Mouse (Mus musculus) heart, adult 2 months (tissue): Measurements from ENCODE around the gene 1810062G17Rik. TPM values are rescaled to one million over a fixed set of nuclear protein-coding genes. Genes with fewer than 3 reads are reported as not detected.
A peak's percentile ranks its signal among the peaks of the same experiment; 100 is the strongest.

Experiments
- DNase-seq, 2 experiments: peaks; one replicate each; pipeline ENCODE4 v3.0.0; 2021
- H3K27ac ChIP-seq: fragments of 200-600 bp; 2 replicates; pipeline ENCODE4 v1.8.1; 2022
- H3K27me3 ChIP-seq: fragments of 200-500 bp; 2 replicates; pipeline ENCODE4 v1.6.1; 2012; ENCODE audit warnings: mild to moderate bottlenecking, low read length, inconsistent platforms, mixed read lengths; ENCODE audit not compliant: control insufficient read depth, insufficient read depth
- H3K36me3 ChIP-seq: fragments of 200-500 bp; 2 replicates; pipeline ENCODE4 v1.6.1; 2012; ENCODE audit warnings: low read length, inconsistent platforms; ENCODE audit not compliant: control insufficient read depth, insufficient read depth
- H3K4me1 ChIP-seq: fragments of 200-500 bp; 2 replicates; pipeline ENCODE4 v1.6.1; 2011; ENCODE audit warnings: low read length; ENCODE audit not compliant: control insufficient read depth, insufficient read depth
- H3K4me3 ChIP-seq: fragments of 200-600 bp; 2 replicates; pipeline ENCODE4 v1.8.1; 2022
- H3K79me2 ChIP-seq: fragments of 200-500 bp; replicated peaks from 2 replicates; pipeline ENCODE4 v1.6.1; 2012; ENCODE audit warnings: mild to moderate bottlenecking, inconsistent platforms, low read length, moderate library complexity, mixed read lengths; ENCODE audit not compliant: control insufficient read depth, insufficient read depth
- H3K9ac ChIP-seq: fragments of 200-500 bp; 2 replicates; pipeline ENCODE4 v1.6.1; 2012; ENCODE audit warnings: low read depth, mild to moderate bottlenecking, control low read depth, inconsistent platforms, low read length, mixed read lengths
- CTCF ChIP-seq: fragments of 200-600 bp; IDR thresholded peaks from 2 replicates; pipeline ENCODE4 v1.8.1; 2022; ENCODE audit warnings: antibody characterized with exemption, mild to moderate bottlenecking, moderate library complexity
- EP300 ChIP-seq: fragments of 200-500 bp; IDR thresholded peaks from 2 replicates; pipeline ENCODE4 v1.6.1; 2011; ENCODE audit warnings: low read depth, low read length, control low read depth; ENCODE audit not compliant: insufficient read depth
- POLR2A ChIP-seq: fragments of 200-500 bp; IDR thresholded peaks from 2 replicates; pipeline ENCODE4 v1.6.1; 2011; ENCODE audit warnings: mild to moderate bottlenecking, low read depth, low read length, control low read depth; ENCODE audit not compliant: insufficient read depth
- WGBS: fragments of 180-500 bp; shearing (Covaris S2); methylation state at CpG from one replicate; pipeline ENCODE4 v1.1.7; 2018; 5-methylcytosine and 5-hydroxymethylcytosine counted together
- intact Hi-C: fragments of 180-260 bp; cut with DNase I; formaldehyde crosslinking; loops from one replicate; pipeline ENCODE4 v1.15.1; 2025
- polyA plus RNA-seq: library from polyadenylated mRNA; depleted of rRNA; stranded (reverse); fragments of >200 nt; gene quantifications from 2 replicates; pipeline ENCODE4 v1.2.3, GENCODE M21; 2012
- total RNA-seq, 2 experiments: library from RNA; stranded (reverse); gene quantifications; 2 replicates each; pipeline ENCODE4 v1.2.3; 2021

The 1810062G17Rik gene
- total and polyA plus RNA-seq, 3 experiments = 0.96 TPM; not detected in 2

DNA sequence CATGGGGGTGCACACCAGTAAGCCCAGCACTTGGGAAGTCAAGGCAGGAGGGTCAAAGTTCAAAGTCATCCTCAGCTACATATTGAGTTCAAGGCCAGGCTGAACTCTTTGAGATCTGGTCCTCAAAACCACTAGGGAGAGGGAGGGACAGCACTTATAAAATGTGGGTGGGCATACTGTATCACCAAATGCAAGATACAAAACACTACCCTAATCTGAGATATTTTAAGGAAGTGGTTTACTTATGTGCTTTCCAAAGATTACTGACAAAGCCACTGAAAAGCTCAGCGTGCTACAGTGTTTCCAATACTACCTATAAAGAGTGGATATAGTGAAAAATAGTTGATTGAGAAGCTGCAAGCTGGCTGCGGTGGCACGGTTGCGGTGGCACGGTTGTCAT, 2.5 kb upstream of the 1810062G17Rik start:
- Histone ChIP-seq H3K27ac (no peak overlapping the region; the same call in 1 of the 2 replicates), H3K4me1 (peaks cover 19% of the 10 kb centered on the region), H3K79me2 (no peaks in the 10 kb centered on the region; the same call in 1 of the 2 replicates), H3K27me3 (no peaks in the 10 kb centered on the region), H3K9ac (no peak overlapping the region), H3K36me3 (peaks cover 9% of the 10 kb centered on the region), H3K4me3 (no peak overlapping the region)
- TF ChIP-seq CTCF (no peak), EP300 (no peak), POLR2A (no peak)
- intact Hi-C loops = loop anchor here (10.0 kb wide), 2 partner anchors 408 to 538 kb away; partner anchors contain the start of genes Acad9 and Dcun1d1
- WGBS = 86% methylated on average over 5 of the region's 5 CpGs
- DNase-seq = no peak

DNA sequence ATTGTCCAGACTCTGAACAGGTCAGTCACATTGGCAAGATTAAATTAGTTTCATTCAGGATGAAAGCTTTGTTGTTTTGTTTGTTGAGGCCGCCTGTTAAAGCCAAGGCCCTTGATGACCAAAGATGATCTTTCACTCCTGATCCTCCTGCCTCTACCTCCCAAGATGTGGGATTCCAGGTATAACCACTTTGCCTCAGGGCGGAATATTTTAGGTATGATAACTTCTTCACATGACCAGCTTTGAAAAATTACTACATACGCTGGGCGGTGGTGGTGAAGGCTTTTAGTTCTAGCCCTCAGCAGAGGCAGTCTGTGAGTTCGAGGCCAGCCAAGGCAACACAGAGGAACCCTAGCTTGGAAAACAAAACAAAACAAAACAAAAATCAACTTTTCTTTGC, 1.3 kb upstream of the 1810062G17Rik start:
- H3K36me3 ChIP-seq = peaks cover 9% of the 10 kb centered on the region
- peaks cover 15% of the 10 kb centered on the region for H3K4me1 ChIP-seq
- no peak for TF ChIP-seq CTCF
- no peak for TF ChIP-seq EP300
- TF ChIP-seq POLR2A = no peak
- no peaks in the 10 kb centered on the region; the same call in 1 of the 2 replicates for H3K79me2 ChIP-seq
- peak overlapping the region; percentile 100 for H3K4me3 ChIP-seq
- H3K27me3 ChIP-seq = no peaks in the 10 kb centered on the region
- no peak overlapping the region for H3K9ac ChIP-seq
- intact Hi-C loops = loop anchor here (10.0 kb wide), 2 partner anchors 410 to 540 kb away; partner anchors contain the start of genes Acad9 and Dcun1d1
- DNase-seq = no peak
- WGBS = 54% methylated on average over 5 of the region's 5 CpGs
- H3K27ac ChIP-seq = peak overlapping the region; percentile 98

DNA sequence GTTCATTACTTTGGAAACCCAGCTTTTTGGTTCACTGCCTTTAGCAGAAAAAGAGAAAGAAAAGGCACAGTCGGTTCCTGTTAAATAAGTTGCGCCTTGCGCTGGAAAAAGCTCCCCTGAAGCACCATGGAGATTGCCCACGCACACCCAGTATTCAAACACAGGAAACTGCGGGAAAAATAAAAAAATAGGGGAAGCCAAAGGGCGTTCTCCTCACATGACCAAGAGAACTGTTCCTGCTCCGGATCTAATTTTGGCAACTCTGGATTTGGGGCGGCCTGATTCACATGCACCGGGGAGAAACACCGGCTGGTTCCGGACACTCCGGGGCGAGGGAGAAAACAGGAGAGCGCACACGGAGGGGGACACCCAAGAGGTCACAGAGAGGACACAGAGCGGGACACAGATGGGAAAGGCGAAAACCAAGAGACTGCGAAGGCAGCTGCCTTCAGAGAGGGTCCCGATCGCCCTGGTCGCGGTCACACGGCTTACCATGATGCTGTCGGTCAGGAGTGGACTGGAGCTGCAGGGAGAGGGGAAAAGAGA, 726 bp upstream of the 1810062G17Rik start:
- H3K27me3 ChIP-seq = no peaks in the 10 kb centered on the region
- peak overlapping the region; percentile 100 for H3K4me3 ChIP-seq
- TF ChIP-seq CTCF (no peak), EP300 (no peak), POLR2A (no peak; the same call in 1 of the 2 replicates)
- peaks cover 14% of the 10 kb centered on the region for H3K4me1 ChIP-seq
- intact Hi-C loops = loop anchor here (5.0 to 10.0 kb wide), 4 partner anchors 77 to 540 kb away; partner anchors contain the start of genes Acad9, Ccna2, Dcun1d1 and Exosc9
- H3K79me2 ChIP-seq = no peaks in the 10 kb centered on the region; the same call in 1 of the 2 replicates
- H3K27ac ChIP-seq = peak overlapping the region; percentile 98
- DNase-seq = peak; percentile 77 to 80
- peaks cover 9% of the 10 kb centered on the region for H3K36me3 ChIP-seq
- under 1% methylated on average over 24 of the region's 24 CpGs for WGBS
- peak overlapping the region; percentile 87 for H3K9ac ChIP-seq

DNA sequence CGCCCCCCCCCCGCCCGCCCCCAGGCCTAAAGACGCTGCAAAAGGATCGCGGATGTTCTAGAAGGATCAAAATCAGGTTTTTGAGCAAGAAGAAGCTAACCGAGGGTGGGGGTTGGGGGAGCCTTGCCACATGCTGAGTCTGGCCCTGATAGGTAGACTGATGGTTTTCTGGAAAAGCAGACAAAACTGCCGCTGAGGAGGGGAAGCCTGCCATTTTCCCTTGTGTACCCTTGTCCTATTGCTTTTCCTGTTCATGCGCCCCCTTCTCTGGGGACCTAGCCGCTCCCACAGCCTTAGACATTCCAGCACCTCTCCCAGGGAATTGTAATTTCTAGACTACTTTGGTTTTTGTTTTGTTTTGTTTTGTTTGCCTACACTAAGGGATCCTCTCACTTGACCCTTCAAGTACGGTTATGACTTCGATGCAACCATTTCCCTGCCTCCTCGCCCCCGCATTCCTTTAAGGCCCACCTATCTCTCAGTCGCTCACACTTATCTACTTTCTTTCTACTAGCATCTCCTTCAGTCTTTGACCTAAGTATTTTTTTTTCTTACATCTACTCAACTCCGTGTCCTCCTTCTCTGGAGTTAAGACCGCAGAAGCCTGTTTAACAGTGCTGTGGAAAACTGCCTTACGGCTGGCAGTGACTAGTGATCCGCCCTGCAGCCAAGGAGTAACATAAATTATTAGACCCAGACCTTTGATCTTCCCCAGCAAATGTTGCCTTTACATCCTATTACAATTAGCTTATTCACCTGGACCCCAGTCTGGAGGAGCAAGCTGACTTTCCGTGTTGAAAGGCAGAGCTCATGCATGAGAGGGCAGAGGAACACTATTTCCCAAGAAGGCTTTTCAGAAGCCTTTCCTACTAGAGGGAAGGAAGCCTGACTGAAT, 771 bp downstream of the 1810062G17Rik start:
- peak; percentile 26 to 50 for DNase-seq
- H3K27me3 ChIP-seq = no peaks in the 10 kb centered on the region
- peak overlapping the region; percentile 98 for H3K27ac ChIP-seq
- H3K4me3 ChIP-seq = peak overlapping the region; percentile 100
- H3K79me2 ChIP-seq = no peaks in the 10 kb centered on the region
- peak overlapping the region; percentile 54 for H3K9ac ChIP-seq
- 24% methylated on average over 20 of the region's 20 CpGs for WGBS
- peaks cover 9% of the 10 kb centered on the region for H3K4me1 ChIP-seq
- TF ChIP-seq EP300 = no peak
- TF ChIP-seq POLR2A = no peak
- TF ChIP-seq CTCF = no peak
- intact Hi-C loops = loop anchor here (1.0 to 10.0 kb wide), 5 partner anchors 19 to 542 kb away; partner anchors contain the start of genes Acad9, Ccna2, Dcun1d1 and Exosc9
- H3K36me3 ChIP-seq = peaks cover 9% of the 10 kb centered on the region

DNA sequence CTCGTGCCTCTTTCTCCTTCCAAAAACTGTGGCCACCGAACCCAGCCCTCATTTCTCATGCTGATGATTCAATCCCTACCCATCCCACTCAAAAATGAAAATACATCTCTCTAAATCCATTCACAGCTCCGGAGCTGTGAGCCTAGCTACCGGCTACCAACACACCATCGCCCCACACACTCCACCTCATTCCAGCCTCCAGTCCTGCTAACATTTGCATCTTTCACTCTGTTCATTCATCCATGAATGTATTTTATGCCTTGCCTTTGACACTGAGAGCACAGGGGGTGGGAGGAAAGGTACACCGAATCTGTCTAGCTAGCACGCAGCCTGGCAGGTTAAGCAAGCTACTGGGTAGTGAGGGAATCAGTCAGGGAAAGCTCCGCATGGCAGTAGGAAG, 3.0 kb downstream of the 1810062G17Rik start:
- intact Hi-C loops = loop anchor here (5.0 to 10.0 kb wide), 4 partner anchors 74 to 544 kb away; partner anchors contain the start of genes Acad9, Ccna2, Dcun1d1 and Exosc9
- DNase-seq = no peak
- 98% methylated on average over 8 of the region's 8 CpGs for WGBS
- Histone ChIP-seq H3K4me3 (no peak overlapping the region), H3K27ac (no peak overlapping the region), H3K4me1 (peaks cover 5% of the 10 kb centered on the region), H3K79me2 (no peaks in the 10 kb centered on the region), H3K27me3 (no peaks in the 10 kb centered on the region), H3K9ac (no peak overlapping the region), H3K36me3 (peaks cover 4% of the 10 kb centered on the region)
- TF ChIP-seq POLR2A (no peak), CTCF (no peak), EP300 (no peak)

DNA sequence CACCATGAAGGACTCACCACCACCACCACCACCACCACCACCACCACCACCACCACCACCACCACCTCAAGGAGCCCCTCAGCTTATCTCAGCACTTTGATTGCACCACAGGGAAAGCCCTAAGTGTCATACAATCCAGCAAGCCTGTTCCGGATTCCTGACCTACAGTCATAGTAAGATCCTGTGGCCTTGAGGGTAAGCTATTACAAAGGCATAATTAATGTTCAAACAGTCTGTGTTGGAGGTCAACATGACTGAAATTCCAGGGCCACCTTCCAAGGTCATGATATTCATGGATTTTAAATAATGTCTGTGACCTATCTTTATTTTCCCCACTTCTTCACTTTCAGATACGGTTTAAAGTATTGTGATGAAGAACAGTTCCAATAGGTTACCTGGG, 4.7 kb downstream of the 1810062G17Rik start:
- no peaks in the 10 kb centered on the region for H3K27me3 ChIP-seq

More for the DNA sequence above, 4.7 kb downstream of the 1810062G17Rik start:
- H3K36me3 ChIP-seq = peaks cover 4% of the 10 kb centered on the region
- TF ChIP-seq EP300 (no peak), CTCF (no peak), POLR2A (no peak)
- H3K27ac ChIP-seq = no peak overlapping the region
- 78% methylated on average over 2 of the region's 2 CpGs for whole genome bisulfite sequencing
- H3K4me1 ChIP-seq = peaks cover 4% of the 10 kb centered on the region
- no peak for DNase-seq
- no peaks in the 10 kb centered on the region for H3K79me2 ChIP-seq
- H3K9ac ChIP-seq = no peak overlapping the region
- H3K4me3 ChIP-seq = no peak overlapping the region
- intact Hi-C loops = no loop called here
